ENCODE assay signal across 20 mouse cellular contexts in the genomic region with DNA sequence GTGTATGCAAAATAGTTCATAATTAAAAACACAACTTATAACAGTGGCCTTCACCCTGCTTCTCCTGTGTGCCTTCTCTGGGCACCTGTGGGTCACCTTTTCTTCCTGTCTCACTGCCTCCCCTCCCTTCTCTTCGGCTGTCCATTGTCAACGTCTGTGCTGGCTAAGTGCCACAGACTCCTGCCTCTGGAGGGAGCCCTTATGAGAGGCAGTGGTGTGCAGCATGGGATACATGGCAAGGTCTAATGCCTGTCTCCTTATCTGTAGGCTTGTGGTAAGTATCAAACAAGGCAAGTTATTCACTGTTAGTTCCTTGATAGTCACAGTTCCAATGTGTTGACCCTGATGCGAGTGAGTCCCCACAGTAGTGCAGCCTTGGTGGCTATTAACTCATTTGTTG. TPM values are rescaled to one million over a fixed set of nuclear protein-coding genes. Genes with fewer than 3 reads are reported as not detected.
A peak's percentile ranks its signal among the peaks of the same experiment; 100 is the strongest.
DNase-seq lines count a peak whose midpoint lies in the region; ATAC-seq and TF ChIP-seq lines count a peak whose summit lies in the region.
"Had no signal": no experiment of that assay in that cellular context is flagged by ENCODE, and none has a peak within 500 bp of the region (broad histone marks: within the 10 kb centered on the region; RNA-seq: fewer than 3 reads in every experiment).

No protein-coding gene starts in this region.

- no peak for TF ChIP-seq EP300 in lung, postnatal 0 days (IDR thresholded peaks at IDR 0.05)

- no peaks in the 10 kb centered on the region for H3K4me1 ChIP-seq in forebrain, postnatal 0 days (ENCODE audit: insufficient read depth)
- no peaks in the 10 kb centered on the region; the same call in 1 of the 2 replicates for H3K4me1 ChIP-seq in forebrain, embryonic 16.5 days (replicated peaks; ENCODE audit: control insufficient read depth, insufficient read depth, low read length)
- H3K4me1 ChIP-seq in lung, postnatal 0 days (ENCODE audit: insufficient read depth, low read depth, low read length): no peaks in the 10 kb centered on the region

- no peak overlapping the region for H3K27ac ChIP-seq in forebrain, postnatal 0 days (ENCODE audit: low read depth, low read length)
- no peak overlapping the region for H3K27ac ChIP-seq in forebrain, embryonic 16.5 days (ENCODE audit: low read length)
- H3K27ac ChIP-seq in lung, postnatal 0 days (ENCODE audit: low read length): no peak overlapping the region
- H3K27ac ChIP-seq: forebrain, embryonic 10.5 days had no signal

- no peaks in the 10 kb centered on the region for H3K9me3 ChIP-seq in forebrain, postnatal 0 days (ENCODE audit: low read length)
- no peaks in the 10 kb centered on the region for H3K9me3 ChIP-seq in forebrain, embryonic 16.5 days (ENCODE audit: control insufficient read depth, low read length)
- no peaks in the 10 kb centered on the region for H3K9me3 ChIP-seq in lung, postnatal 0 days (ENCODE audit: low read length)
- H3K9me3 ChIP-seq: forebrain, embryonic 10.5 days had no signal

- no peak overlapping the region for H3K4me3 ChIP-seq in forebrain, postnatal 0 days (ENCODE audit: low read depth, low read length)
- H3K4me3 ChIP-seq in forebrain, embryonic 16.5 days (replicated peaks; ENCODE audit: low read length): no peak overlapping the region
- no peak overlapping the region for H3K4me3 ChIP-seq in lung, postnatal 0 days (ENCODE audit: low read depth, low read length)
- H3K4me3 ChIP-seq: forebrain, embryonic 10.5 days had no signal

- 0 out of 2 replicates have a peak, but pooled peaks have one; percentile 4 for TF ChIP-seq CTCF in forebrain, postnatal 0 days (IDR thresholded peaks at IDR 0.05; ENCODE audit: low read depth)
- peak; percentile 49 for TF ChIP-seq CTCF in lung, postnatal 0 days (IDR thresholded peaks at IDR 0.05)

- no peaks in the 10 kb centered on the region for H3K36me3 ChIP-seq in forebrain, postnatal 0 days (ENCODE audit: insufficient read depth)
- no peaks in the 10 kb centered on the region for H3K36me3 ChIP-seq in forebrain, embryonic 16.5 days (ENCODE audit: control insufficient read depth, insufficient read depth)
- no peaks in the 10 kb centered on the region for H3K36me3 ChIP-seq in lung, postnatal 0 days (ENCODE audit: insufficient read depth, low read length)
- H3K36me3 ChIP-seq: forebrain, embryonic 10.5 days had no signal

- no peak for ATAC-seq in forebrain, postnatal 0 days
- no peak for ATAC-seq in forebrain, embryonic 16.5 days
- ATAC-seq in lung, postnatal 0 days: no peak
- ATAC-seq in megakaryocyte progenitor cell, adult 5-6 weeks (replicated peaks; ENCODE audit: poor library complexity): peak; percentile 96
- ATAC-seq: intestine, embryonic 16.5 days had no signal

- H3K4me2 ChIP-seq in forebrain, postnatal 0 days (ENCODE audit: low read depth): no peak overlapping the region
- no peak overlapping the region for H3K4me2 ChIP-seq in forebrain, embryonic 16.5 days (ENCODE audit: low read length)
- no peak overlapping the region for H3K4me2 ChIP-seq in lung, postnatal 0 days (replicated peaks; ENCODE audit: low read depth, low read length)
- H3K4me2 ChIP-seq: midbrain, embryonic 11.5 days had no signal

- no peak for DNase-seq in forebrain, postnatal 0 days
- no peak for DNase-seq in lung, postnatal 0 days (ENCODE audit: low spot score)
- DNase-seq in lung, postnatal 14 days: no peak
- DNase-seq in liver: peak; percentile 24
- no peak for DNase-seq in right cerebral cortex, postnatal 36 days (ENCODE audit: low spot score in 2 of 2)
- DNase-seq in thymus, adult 18-20 months: no peak
- DNase-seq: adrenal gland, postnatal 25 days; cerebellum, postnatal 14 days; lung, adult 18-20 months; right cerebral cortex, postnatal 14 days; thymus, postnatal 14 days had no signal

- WGBS in forebrain, postnatal 0 days: 45% methylated on average over 3 of the region's 3 CpGs
- 53% methylated on average over 3 of the region's 3 CpGs for WGBS in forebrain, embryonic 16.5 days
- 42% methylated on average over 3 of the region's 3 CpGs for WGBS in lung, postnatal 0 days

- no peaks in the 10 kb centered on the region for H3K27me3 ChIP-seq in forebrain, postnatal 0 days (ENCODE audit: insufficient read depth, low read length)
- no peaks in the 10 kb centered on the region for H3K27me3 ChIP-seq in forebrain, embryonic 16.5 days (replicated peaks; ENCODE audit: control insufficient read depth, insufficient read depth, low read length)
- no peaks in the 10 kb centered on the region for H3K27me3 ChIP-seq in lung, postnatal 0 days (replicated peaks; ENCODE audit: insufficient read depth, low read length)

- H3K9ac ChIP-seq in forebrain, postnatal 0 days: no peak overlapping the region
- H3K9ac ChIP-seq in forebrain, embryonic 16.5 days (replicated peaks; ENCODE audit: low read depth, low read length): no peak overlapping the region
- H3K9ac ChIP-seq in lung, postnatal 0 days (replicated peaks; ENCODE audit: low read depth): no peak overlapping the region

RNA-seq across cellular contexts. Expression of a gene that starts 13.7 kb away (rescaled TPM):
- total RNA-seq in forebrain, postnatal 0 days (2014; rRNA removed): 5.3 and 7.9 TPM in 2 replicates
- 5.5 and 6.4 TPM in 2 replicates for polyA plus RNA-seq in forebrain, postnatal 0 days (2015; fragmentation: Nextera tagmentation; extraction: Ambion mirVana)
- polyA plus RNA-seq in forebrain, embryonic 16.5 days (2015; fragmentation: Nextera tagmentation; extraction: Ambion mirVana): 5.1 and 6.8 TPM in 2 replicates
- 98.3 and 105 TPM in 2 replicates for polyA plus RNA-seq in lung, postnatal 0 days (2015; fragmentation: Nextera tagmentation; extraction: Ambion mirVana)
- total RNA-seq in megakaryocyte progenitor cell, adult 5-6 weeks (2015): 0.37 and 0.49 TPM in 2 replicates
- 0.25 and 0.57 TPM in 2 replicates for total RNA-seq in megakaryocyte progenitor cell, adult 5-6 weeks (2017)

RNA-seq across cellular contexts. Expression of a gene that starts 15.0 kb away (rescaled TPM):
- not detected in 2 replicates for total RNA-seq in forebrain, postnatal 0 days (2014; rRNA removed)
- polyA plus RNA-seq in forebrain, postnatal 0 days (2015; fragmentation: Nextera tagmentation; extraction: Ambion mirVana): not detected in 2 replicates
- not detected in 2 replicates for polyA plus RNA-seq in forebrain, embryonic 16.5 days (2015; fragmentation: Nextera tagmentation; extraction: Ambion mirVana)
- not detected in 2 replicates for polyA plus RNA-seq in lung, postnatal 0 days (2015; fragmentation: Nextera tagmentation; extraction: Ambion mirVana)
- not detected in 2 replicates for total RNA-seq in megakaryocyte progenitor cell, adult 5-6 weeks (2015)
- total RNA-seq in megakaryocyte progenitor cell, adult 5-6 weeks (2017): not detected in 2 replicates
- total RNA-seq: adrenal gland, postnatal 25 days; heart, postnatal 25 days; layer of hippocampus, adult 18-20 months had no signal
- polyA plus RNA-seq: embryonic facial prominence, embryonic 11.5 days; forebrain, embryonic 10.5 days; gonadal fat pad, adult 2 months; intestine, embryonic 16.5 days; midbrain, embryonic 11.5 days had no signal

Comparison
In these comparisons a context has a peak if more than half of its experiments do, and no peak if none do; other contexts are left out.
1. RNA of a gene that starts 13.7 kb away (polyA plus RNA-seq): 98.3 to 105 TPM in lung, postnatal 0 days; 5.5 to 6.4 TPM in forebrain, postnatal 0 days and 5.1 to 6.8 TPM in forebrain, embryonic 16.5 days; every median in the first group is over 10 times any median in the second.